Mouse (Mus musculus): ENCODE data around the gene Zbtb9. TPM values are rescaled to one million over a fixed set of nuclear protein-coding genes. Genes with fewer than 3 reads are reported as not detected.
"Not testable (repeated sequence)": the region's sequence is repeated elsewhere in the genome, so short reads cannot be mapped to it uniquely, and the experiment has no call there.

Gene Zbtb9
- total RNA-seq, 2 experiments from 2014 or later: 14.8 to 15.7 TPM

- TF ChIP-seq CTCF (conservative IDR thresholded peaks at IDR 0.05): no peak
Observed at GRCm38 (mm10) chr17:26967477-26967876, 5.5 kb upstream of the Zbtb9 start.

DNA sequence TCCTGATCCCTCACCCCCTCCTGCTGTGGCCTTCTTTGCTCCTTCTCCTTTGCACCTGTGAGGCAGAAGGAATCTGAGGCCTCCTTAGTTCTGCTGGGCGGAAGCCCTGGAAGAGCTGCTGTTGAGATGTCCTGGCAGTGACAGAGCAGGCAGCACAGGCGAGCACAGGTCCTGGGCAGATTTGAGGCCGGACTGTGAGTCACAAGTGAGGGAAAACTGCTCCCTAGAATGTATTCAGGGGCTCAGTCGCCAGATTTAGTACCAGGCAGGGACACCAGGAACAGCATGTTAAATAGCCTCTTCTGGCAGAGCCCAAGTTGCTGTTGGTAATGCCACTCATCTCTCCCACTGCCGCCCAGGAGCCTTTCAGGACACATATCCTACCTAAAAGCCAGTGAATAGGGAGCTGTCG, 4.8 kb upstream of the Zbtb9 start:
- Histone ChIP-seq H3K4me3 (no peak overlapping the region), H3K27ac (peak overlapping the region; percentile 77)
- no peak for DNase-seq (ENCODE audit: low spot score in 2 of 2)

More at GRCm38 (mm10) chr17:26967477-26967876, 5.5 kb upstream of the Zbtb9 start:
- Histone ChIP-seq H3K27ac (peak overlapping the region; percentile 77), H3K4me3 (no peak overlapping the region)
- DNase-seq (ENCODE audit: low spot score in 2 of 2): no peak

DNA sequence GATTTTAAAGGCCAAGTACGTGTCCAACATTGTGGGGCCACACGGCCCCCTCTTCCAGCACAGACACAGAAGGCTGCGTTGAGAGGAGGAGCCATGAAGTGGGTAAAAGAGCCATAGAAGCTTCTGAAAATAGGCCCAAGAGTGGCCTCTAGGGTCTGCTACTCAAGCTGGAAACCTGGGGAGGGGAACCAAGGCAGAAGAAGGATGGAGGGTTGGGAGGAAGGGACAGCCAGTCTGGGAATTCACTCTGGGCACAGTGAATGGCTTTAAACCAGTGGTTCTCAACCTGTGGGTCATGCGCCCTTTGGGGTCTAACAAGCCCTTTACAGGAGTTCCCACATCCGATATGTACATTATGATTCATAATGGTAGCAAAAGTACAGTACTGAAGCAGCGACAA, 3.7 kb upstream of the Zbtb9 start:
- DNase-seq (ENCODE audit: low spot score in 2 of 2): no peak
- Histone ChIP-seq H3K4me3 (no peak overlapping the region), H3K27ac (peak overlapping the region; percentile 77)
- TF ChIP-seq CTCF (conservative IDR thresholded peaks at IDR 0.05): no peak

More for the DNA sequence above, 4.8 kb upstream of the Zbtb9 start:
- TF ChIP-seq CTCF (conservative IDR thresholded peaks at IDR 0.05): no peak

GRCm38 (mm10) chr17:26970221-26970620, 2.7 kb upstream of the Zbtb9 start:
- Histone ChIP-seq H3K4me3 (no peak overlapping the region), H3K27ac (peak overlapping the region; percentile 77; the same call in 1 of the 2 replicates)
- DNase-seq (ENCODE audit: low spot score in 2 of 2): no peak
- no peak for TF ChIP-seq CTCF (conservative IDR thresholded peaks at IDR 0.05)

DNA sequence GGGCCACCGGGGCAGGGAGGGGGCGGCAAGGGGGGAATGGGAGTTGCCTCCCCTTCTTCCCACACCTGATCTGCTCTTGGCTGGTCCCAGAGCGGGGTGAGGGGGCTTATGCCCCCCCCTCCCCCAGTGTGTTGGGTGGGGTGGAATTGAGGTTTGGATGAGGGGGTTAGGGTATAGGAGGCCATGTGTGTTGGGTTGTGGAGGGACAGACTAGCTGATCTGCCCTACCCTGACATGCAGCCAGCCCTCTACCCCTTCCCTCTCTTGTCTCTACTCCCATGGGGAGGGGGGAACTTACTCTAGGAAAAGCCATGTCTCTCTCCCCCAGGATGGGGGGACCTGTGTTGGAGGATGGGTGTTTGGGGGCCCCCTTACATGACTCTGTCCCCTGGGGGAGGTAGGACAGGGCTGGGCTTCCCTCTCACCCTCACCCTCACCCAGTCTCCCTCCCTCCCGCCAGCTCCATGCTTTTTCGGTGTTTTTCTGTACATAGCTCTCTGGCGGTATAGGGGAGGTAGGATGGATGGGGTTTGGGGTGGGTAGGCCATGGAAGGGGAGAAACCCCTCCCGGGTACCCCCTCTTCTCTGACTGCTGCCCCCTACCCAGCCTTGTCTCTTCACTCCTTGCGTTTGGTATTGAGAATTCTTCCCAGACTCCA, 1.6 kb upstream of the Zbtb9 start:
- H3K27ac ChIP-seq: peak overlapping the region; percentile 94; the same call in 1 of the 2 replicates
- TF ChIP-seq CTCF (conservative IDR thresholded peaks at IDR 0.05): no peak
- DNase-seq (ENCODE audit: low spot score in 2 of 2): no peak
- H3K4me3 ChIP-seq: no peak overlapping the region

DNA sequence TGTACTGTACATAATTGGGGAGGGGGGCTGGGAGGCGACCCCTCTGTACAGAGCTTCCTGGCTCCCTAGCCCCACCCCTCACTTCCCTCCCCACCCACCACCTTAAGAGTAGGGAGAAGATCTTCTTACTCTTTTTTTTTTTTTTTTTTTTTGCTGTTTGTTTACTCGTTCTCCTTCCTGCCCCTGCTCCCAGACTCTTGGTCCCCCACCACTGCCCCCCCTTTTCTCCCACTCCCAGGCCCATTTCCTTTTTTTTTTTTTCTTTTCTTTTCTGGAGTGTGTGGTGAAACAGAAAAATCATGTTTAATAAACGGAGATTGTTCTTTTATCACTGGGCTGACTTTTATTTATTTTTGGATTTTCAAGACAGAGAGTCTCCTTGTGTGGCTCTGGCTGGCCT, 860 bp upstream of the Zbtb9 start:
- no peak for DNase-seq (ENCODE audit: low spot score in 2 of 2)
- no peak for TF ChIP-seq CTCF (conservative IDR thresholded peaks at IDR 0.05)
- Histone ChIP-seq H3K4me3 (peak overlapping the region; percentile 84), H3K27ac (peak overlapping the region; percentile 94)

GRCm38 (mm10) chr17:26974547-26974946, 1.6 kb downstream of the Zbtb9 start:
- H3K4me3 ChIP-seq: no peak overlapping the region
- no peak for DNase-seq (ENCODE audit: low spot score in 2 of 2)
- H3K27ac ChIP-seq: no peak overlapping the region
- no peak for TF ChIP-seq CTCF (conservative IDR thresholded peaks at IDR 0.05)

DNA sequence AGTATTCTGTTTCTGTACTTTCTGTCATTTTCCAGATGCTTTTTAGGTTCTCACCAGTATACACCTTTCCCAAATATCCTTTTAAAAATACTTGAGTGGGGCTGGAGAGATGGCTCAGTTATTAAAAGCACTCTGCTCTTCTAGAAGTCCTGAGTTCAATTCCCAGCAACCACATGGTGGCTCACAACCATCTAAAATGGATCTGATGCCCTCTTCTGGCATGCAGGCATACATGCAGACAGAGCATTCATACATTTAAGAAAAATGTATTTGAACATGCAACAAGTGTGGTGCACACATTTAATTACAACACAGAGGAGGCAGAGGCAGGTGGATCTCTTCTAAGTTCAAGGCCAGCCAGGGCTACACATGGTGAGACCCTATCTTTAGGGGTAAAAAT, 2.4 kb downstream of the Zbtb9 start:
- H3K4me3 ChIP-seq: no peak overlapping the region

GRCm38 (mm10) chr17:26977354-26977753, 4.4 kb downstream of the Zbtb9 start:
- H3K27ac ChIP-seq; H3K4me3 ChIP-seq; DNase-seq (ENCODE audit: low spot score in 2 of 2): not testable (repeated sequence)
- peak; percentile 40 for TF ChIP-seq CTCF (conservative IDR thresholded peaks at IDR 0.05)

More for the DNA sequence above, 2.4 kb downstream of the Zbtb9 start:
- H3K27ac ChIP-seq: no peak overlapping the region
- DNase-seq (ENCODE audit: low spot score in 2 of 2): no peak
- peak; percentile 58 for TF ChIP-seq CTCF (conservative IDR thresholded peaks at IDR 0.05)

DNA sequence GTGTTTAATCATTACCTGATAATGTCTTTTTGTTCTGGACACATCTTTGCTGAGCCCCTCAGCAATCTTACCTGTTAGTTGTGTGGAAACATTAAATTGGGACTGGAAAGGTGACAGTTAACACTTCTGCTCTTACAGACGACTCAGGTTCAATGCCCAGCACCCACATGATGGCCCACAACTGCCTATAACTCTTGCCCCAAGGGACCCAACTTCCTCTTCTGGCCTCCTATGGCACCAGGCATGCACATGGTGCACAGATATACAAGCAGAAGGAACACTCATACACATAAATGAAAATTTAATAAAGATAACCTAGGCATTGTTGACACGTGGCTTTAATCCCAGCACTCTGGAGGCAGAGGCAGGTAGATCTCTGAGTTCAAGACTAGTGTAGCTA, 6.5 kb downstream of the Zbtb9 start:
- DNase-seq (ENCODE audit: low spot score in 2 of 2): no peak
- H3K4me3 ChIP-seq: no peak overlapping the region
- TF ChIP-seq CTCF (conservative IDR thresholded peaks at IDR 0.05): no peak
- no peak overlapping the region for H3K27ac ChIP-seq

DNA sequence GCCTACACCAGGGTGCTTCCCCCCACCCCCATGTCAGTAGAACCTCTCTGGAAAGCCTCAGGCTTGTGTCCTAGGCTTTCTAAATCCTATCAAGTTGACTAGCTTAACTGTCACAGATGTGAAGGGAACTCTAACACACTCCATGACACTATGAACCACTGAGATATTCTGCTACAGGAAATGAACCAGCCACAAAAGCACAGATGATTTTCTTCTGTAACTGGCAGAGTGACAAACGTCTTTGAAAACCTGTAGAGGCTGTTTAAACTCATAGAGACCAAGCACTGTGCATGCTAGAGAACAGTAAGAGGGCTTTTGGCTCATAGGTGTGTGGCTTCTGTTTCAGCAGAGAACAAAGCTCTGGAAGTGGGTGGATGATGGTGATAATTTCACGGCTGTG, 8.1 kb downstream of the Zbtb9 start:
- TF ChIP-seq CTCF (conservative IDR thresholded peaks at IDR 0.05): no peak
- Histone ChIP-seq H3K27ac (peak overlapping the region; percentile 83), H3K4me3 (no peak overlapping the region)
- no peak for DNase-seq (ENCODE audit: low spot score in 2 of 2)

- H3K4me3 ChIP-seq: no peak overlapping the region
- H3K27ac ChIP-seq: no peak overlapping the region
- no peak for DNase-seq (ENCODE audit: low spot score in 2 of 2)
- no peak for TF ChIP-seq CTCF (conservative IDR thresholded peaks at IDR 0.05)
Observed at GRCm38 (mm10) chr17:26983382-26983781, 10.4 kb downstream of the Zbtb9 start.

DNA sequence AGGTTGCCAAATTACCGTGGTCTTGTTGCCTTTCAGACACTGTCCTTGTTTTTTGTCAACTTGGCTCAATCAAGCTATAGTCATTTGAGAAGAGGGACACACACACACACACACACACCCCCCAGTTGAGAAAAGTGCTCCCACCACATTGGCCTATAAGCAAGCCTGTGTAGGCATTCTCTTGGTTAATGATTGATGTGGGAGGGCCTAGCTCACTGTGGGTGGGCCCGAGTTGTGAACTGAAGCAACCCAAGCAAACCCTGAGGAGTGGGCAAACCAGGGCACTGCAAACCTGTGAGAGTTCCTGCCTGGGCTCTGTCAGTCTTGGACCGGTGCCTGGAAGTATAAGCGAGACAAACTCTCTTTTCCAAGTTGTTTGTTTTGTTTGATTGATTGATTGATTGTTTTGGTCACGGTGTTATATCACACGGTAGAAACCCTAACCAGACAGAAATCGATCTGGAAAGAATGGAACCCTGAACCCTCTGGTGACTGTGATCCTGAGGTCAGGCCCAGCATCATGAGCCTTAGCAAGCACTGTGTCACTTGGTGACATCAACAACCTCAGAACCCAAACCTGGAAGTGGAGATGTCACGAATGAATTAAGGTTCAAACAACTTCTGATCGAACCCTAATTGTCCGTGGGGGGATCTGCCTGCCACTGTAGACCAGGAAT, 12.7 kb downstream of the Zbtb9 start:
- no peak for TF ChIP-seq CTCF (conservative IDR thresholded peaks at IDR 0.05)
- Histone ChIP-seq H3K27ac (no peak overlapping the region), H3K4me3 (no peak overlapping the region)
- no peak for DNase-seq (ENCODE audit: low spot score in 2 of 2)

- no peak for TF ChIP-seq CTCF (conservative IDR thresholded peaks at IDR 0.05)
- no peak for DNase-seq (ENCODE audit: low spot score in 2 of 2)
- no peak overlapping the region for H3K27ac ChIP-seq
- no peak overlapping the region for H3K4me3 ChIP-seq
Observed at GRCm38 (mm10) chr17:26990521-26990920, 17.6 kb downstream of the Zbtb9 start.
